Mouse (Mus musculus) mature B cell (primary cell): Measurements from ENCODE around the gene Ccdc38.

ENCODE experiments used
- in situ Hi-C: fragments of 300-500 bp; cut with MboI; formaldehyde crosslinking; loops from 2 replicates; pipeline ENCODE4 v1.14.3; 2019

Ccdc38 gene

GRCm38 (mm10) chr10:93540431-93541210 lies at the start of gene Ccdc38:
Gene Ccdc38, plus strand, starts transcription at chr10:93540632.
- in situ Hi-C loops, result no loop called here

GRCm38 (mm10) chr10:93500864-93501263 lies 39.6 kb upstream of the Ccdc38 start:
- in situ Hi-C loops, result no loop called here

GRCm38 (mm10) chr10:93501346-93501745 lies 39.1 kb upstream of the Ccdc38 start:
- in situ Hi-C loops, result no loop called here

- in situ Hi-C loops, result no loop called here
Measured at GRCm38 (mm10) chr10:93508383-93508970, 32.0 kb upstream of the Ccdc38 start.

- in situ Hi-C loops, result no loop called here
Measured at GRCm38 (mm10) chr10:93509532-93510153, 30.8 kb upstream of the Ccdc38 start.

GRCm38 (mm10) chr10:93515419-93515818 lies 25.0 kb upstream of the Ccdc38 start:
- in situ Hi-C loops, result no loop called here

GRCm38 (mm10) chr10:93515927-93516326 lies 24.5 kb upstream of the Ccdc38 start:
- in situ Hi-C loops, result no loop called here

GRCm38 (mm10) chr10:93517754-93518153 lies 22.7 kb upstream of the Ccdc38 start:
- in situ Hi-C loops, result no loop called here

GRCm38 (mm10) chr10:93518186-93518585 lies 22.2 kb upstream of the Ccdc38 start:
- in situ Hi-C loops, result no loop called here

- in situ Hi-C loops, result no loop called here
Measured at GRCm38 (mm10) chr10:93518620-93519019, 21.8 kb upstream of the Ccdc38 start.

- in situ Hi-C loops, result no loop called here
Measured at GRCm38 (mm10) chr10:93519159-93519558, 21.3 kb upstream of the Ccdc38 start.

- in situ Hi-C loops, result no loop called here
Measured at GRCm38 (mm10) chr10:93519756-93520155, 20.7 kb upstream of the Ccdc38 start.

- in situ Hi-C loops, result no loop called here
Measured at GRCm38 (mm10) chr10:93520994-93521393, 19.4 kb upstream of the Ccdc38 start.

GRCm38 (mm10) chr10:93525329-93525728 lies 15.1 kb upstream of the Ccdc38 start:
- in situ Hi-C loops, result no loop called here

GRCm38 (mm10) chr10:93538287-93538686 lies 2.1 kb upstream of the Ccdc38 start:
- in situ Hi-C loops, result no loop called here

- in situ Hi-C loops, result no loop called here
Measured at GRCm38 (mm10) chr10:93538818-93539217, 1.6 kb upstream of the Ccdc38 start.

GRCm38 (mm10) chr10:93539775-93540430 lies 529 bp upstream of the Ccdc38 start, which contains the start of gene Amdhd1:
Gene Amdhd1, minus strand, starts transcription at chr10:93540033.
- in situ Hi-C loops, result no loop called here

- in situ Hi-C loops, result no loop called here
Measured at GRCm38 (mm10) chr10:93541585-93541984, 1.2 kb downstream of the Ccdc38 start.

- in situ Hi-C loops, result no loop called here
Measured at GRCm38 (mm10) chr10:93542356-93542755, 1.9 kb downstream of the Ccdc38 start.

GRCm38 (mm10) chr10:93543176-93543575 lies 2.7 kb downstream of the Ccdc38 start:
- in situ Hi-C loops, result no loop called here

GRCm38 (mm10) chr10:93544172-93544571 lies 3.7 kb downstream of the Ccdc38 start:
- in situ Hi-C loops, result no loop called here

- in situ Hi-C loops, result no loop called here
Measured at GRCm38 (mm10) chr10:93547741-93548270, 7.4 kb downstream of the Ccdc38 start.
